Mouse (Mus musculus) c-Kit-positive CD71-negative TER-119-negative erythroid progenitor cells, embryonic 14.5 days (primary cell): ENCODE measurements around the gene Adat1.
A peak's percentile ranks its signal among the peaks of the same experiment; 100 is the strongest.

Source experiments
- DNase-seq: peaks from one replicate; pipeline ENCODE4 v3.0.0-alpha.2; 2013; ENCODE audit warnings: low read depth

Adat1 gene

DNA sequence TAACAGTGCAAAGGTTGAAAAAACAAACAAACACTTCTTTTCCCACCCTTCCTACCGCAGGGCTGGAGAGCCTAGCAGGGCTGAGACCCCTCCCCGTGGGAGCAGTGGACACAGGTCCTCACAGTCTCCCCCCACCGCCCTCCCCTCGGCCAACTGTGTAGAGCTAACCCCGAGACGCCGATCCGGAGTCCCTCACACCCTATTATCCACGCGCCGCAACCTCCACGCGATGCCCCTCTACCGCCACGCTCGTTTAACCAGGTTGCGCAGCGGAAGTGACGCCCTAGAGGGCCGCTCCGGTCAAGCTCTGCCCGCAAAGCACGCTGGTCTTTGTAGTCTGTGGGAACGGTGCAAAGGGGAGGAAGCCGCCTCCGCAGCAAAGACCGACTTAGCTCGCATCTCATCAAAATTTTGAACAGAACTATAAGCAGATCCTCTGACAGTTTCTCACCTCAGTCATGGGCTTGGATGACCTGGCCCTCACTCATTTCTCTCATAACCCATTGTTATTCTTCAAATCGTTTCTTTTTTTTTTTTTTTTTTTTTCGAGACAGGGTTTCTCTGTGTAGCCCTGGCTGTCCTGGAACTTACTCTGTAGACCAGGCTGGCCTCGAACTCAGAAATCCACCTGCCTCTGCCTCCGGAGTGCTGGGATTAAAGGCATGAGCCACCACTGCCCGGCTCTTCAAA, at the start of gene Adat1:
Gene Adat1 (minus strand): TSS at position 290 of the 690 bp plus-strand sequence.
- peak; percentile 77 for DNase-seq

DNA sequence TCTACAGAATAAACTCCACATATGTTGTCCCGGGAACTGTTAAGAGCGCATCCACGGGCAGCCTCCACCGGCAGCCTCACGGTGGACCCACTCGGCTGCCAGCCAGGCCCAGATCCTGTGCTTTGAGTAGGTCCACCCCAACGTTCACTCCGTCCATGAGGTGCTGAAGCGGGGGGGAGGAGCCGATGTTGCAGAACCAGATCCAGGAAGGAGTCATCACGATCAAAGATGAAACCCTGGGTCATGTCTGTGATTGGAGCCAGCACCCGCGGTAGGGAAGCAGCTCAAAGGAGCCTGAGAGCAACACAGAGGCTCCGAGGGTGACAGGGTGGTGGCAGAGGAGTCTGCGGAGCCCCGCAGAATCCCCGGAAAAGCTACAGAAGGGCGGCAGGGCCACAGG, 45.4 kb upstream of the Adat1 start:
- no peak for DNase-seq

DNA sequence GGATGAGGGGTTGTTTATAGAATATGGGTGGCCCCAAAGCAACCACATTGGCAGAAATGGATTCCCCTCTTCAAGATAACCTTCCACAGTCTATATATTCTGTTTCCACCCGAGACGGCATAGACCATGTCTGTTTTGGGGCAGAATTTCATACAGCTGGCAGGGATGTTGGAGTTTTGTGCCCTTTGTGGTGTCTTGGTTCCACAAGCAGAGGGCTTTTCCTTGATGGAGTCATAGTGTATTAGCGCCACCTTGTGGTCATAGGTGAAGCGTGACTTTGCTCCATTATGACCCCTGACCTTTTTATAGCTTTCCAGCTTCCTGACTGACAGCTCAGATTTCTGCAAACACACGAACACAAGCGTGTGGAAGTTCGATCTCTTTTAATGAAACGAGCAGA, 42.5 kb upstream of the Adat1 start:
- DNase-seq: peak; percentile 40

DNA sequence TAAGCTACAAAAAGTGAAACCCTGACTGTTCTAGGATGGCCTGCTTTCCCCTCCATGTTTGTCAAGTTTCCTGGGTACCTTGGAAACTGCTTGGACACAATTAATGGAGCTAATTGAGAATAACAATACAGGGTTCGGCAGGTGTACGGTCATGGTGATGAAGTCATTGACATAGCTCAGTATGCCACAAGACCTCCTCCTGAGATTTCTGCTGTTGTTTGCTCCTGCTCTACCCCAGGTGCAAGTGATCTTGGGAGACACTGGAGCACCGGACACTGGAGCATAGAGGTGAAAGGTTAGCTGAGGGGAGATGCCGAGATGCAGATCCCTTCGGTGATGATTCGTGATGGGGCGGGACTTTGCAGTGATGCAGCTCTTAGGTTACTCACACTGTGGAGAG, 41.0 kb upstream of the Adat1 start:
- DNase-seq: no peak

DNA sequence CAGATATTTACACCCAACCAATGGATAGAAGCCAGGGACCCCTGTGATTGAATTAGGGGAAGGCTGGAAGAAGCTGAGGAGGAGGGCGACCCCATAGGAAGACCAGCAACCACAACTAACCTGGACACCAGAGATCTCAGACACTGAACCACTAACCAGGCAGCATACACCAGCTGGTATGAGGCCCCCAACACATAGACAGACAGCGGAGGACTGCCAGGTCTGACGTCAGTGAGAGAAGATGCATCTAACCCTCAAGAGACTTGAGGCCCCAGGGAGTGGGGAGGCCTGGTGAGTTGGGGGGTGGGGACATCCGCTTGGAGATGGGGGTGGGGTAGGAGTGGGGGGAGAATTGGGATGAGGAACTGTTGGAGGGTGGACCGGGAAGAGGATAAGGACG, 38.6 kb upstream of the Adat1 start:
- no peak for DNase-seq

DNA sequence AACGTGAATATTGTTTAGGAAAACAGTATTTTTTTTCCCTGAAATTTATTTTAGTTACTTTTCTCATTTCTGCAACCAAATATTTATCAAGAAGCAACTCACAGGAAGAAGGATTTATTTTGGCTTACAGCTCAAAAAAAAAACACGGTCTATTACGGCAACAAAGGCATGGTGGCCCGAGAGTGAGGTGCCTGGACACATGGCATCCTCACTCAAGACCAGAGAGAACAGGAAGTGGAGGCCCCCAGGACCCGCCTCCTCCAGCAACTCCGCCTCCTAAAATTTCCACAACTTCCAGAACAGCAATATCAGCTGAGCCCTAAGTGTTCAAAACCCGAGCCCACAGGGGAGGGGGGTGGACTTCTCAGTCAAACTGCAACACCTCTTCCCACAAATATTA, 37.4 kb upstream of the Adat1 start:
- DNase-seq: no peak

DNA sequence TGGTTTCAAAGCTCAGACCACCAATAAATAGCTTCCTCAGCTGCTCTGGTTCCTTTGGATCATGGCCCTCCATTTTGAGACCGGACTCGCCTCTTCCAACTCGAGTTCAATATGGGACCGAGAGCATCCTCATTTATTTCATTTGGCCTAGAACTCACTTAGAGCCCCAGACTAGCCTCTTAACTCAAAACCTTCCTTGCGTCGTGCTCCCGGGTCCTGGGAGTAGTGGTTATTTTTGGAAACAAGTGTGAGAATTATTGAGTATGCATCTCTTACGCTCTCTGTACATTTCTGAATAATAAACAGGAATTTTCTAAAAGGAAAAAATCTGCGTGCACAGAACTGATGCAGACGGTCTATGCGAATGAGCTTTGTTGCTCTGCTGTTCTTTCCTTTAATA, 22.8 kb upstream of the Adat1 start, which contains the start of gene Gm6793:
Gene Gm6793 (minus strand): TSS at position 101 of the 400 bp plus-strand sequence.
- DNase-seq: no peak

DNA sequence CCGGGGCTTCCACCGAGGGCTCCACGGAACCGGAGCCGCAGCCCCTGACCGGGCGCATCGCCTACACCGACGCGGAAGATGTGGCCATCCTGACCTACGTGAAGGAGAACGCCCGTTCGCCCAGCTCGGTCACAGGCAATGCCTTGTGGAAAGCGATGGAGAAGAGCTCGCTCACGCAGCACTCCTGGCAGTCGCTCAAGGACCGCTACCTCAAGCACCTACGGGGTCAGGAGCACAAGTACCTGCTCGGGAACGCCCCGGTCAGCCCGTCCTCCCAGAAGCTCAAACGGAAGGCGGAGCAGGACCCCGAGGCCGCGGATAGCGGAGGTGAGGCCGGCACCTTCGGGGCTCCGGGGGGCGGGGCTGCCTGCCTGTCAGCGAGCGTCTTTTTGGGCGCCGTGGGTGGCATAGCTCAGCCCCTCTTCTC, 19.7 kb upstream of the Adat1 start:
- no peak for DNase-seq

DNA sequence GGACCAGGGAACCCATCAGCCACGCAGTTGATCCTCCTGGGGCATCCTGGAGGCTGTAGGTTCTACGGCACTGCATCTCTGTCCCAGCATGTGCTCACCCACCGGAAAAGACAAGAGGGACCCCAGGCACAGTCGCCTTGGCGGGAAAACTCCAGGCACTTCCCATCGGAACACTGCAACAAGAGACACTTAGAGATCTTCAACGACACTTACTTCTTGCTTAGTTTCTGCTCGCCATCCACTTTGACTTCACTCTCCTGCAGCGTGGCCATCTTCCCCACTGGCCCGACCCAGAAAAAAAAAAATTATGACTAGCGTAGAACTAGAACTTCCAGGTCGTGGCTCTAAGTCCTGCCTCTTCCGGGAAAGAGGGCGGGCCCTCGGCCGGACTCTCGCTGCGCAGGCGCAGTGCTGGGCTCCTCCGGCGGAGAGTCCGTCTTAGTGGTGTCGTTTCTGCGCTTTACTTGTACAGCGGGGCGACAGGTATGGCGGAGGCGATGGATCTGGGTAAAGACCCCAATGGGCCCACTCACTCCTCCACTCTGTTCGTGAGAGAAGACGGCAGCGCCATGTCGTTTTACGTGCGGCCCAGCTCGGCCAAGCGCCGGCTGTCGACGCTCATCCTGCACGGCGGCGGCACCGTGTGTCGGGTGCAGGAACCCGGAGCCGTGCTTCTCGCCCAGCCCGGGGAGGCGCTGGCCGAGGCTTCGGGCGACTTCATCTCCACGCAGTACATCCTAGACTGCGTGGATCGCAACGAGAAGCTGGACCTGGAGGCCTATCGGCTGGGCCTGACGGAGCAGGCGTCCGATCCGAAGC, 19.1 kb upstream of the Adat1 start, which contains the start of the genes Kars and Terf2ip:
Gene Kars (minus strand): TSS at position 327 of the 819 bp plus-strand sequence.
Gene Terf2ip (plus strand): TSS at position 402 of the 819 bp plus-strand sequence.
- DNase-seq: peak; percentile 88

DNA sequence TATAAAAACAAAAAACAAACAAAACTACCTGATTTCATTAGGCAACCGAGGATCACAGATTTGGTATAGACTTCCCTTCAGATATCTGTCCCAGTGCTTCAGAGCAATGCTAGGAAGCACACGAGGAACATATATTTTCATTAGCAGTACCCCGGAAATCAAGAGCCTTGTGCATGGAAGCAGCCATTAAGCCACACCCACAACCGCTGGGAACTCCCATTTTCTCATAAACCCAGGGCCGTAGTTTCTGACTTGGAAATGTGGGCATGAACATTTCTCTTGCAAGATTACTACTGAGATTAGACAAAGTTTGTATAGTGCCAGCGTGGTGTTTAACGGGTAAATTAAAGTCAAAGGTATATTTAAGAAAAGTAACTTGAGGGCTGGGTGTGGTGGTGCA, 17.5 kb upstream of the Adat1 start:
- no peak for DNase-seq

DNA sequence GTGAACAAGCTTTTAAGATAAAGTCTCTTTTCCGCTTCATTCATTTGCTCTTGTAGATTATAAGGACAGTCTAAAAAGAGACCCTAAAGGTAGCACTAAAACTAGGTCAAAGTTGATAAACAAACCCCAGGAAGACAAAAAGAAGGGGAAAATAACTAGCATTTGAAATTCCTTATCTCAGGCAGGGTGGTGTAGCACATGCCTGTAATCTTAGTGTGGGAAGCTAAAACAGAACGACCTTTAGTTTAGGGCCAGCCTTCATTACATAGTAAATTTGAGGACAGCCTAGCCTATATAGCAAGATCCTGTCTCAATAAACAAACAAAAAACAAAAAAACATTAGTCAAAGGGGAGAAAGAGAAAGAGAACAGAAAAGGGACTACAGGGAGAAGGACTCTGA, 15.6 kb upstream of the Adat1 start:
- DNase-seq: no peak

DNA sequence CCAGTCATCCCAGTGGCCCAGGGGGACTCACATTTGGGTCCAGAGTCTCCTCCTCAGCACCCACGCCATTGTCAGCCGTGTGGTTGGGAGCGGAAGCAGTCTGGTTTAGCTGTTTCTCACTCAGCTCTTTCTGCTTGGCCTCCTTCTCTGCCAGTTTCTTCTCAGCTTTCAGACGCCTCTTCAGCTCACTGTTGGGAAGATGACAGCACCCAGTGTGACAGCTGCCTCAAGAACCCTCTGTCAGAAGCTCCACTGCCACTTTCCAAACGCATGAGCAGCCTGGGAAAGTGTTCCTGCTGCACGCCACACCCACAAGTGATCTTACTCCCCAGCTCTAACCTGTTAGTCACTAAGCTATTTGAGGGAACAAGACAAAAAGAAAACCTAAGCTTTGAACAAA, 13.5 kb upstream of the Adat1 start:
- no peak for DNase-seq

DNA sequence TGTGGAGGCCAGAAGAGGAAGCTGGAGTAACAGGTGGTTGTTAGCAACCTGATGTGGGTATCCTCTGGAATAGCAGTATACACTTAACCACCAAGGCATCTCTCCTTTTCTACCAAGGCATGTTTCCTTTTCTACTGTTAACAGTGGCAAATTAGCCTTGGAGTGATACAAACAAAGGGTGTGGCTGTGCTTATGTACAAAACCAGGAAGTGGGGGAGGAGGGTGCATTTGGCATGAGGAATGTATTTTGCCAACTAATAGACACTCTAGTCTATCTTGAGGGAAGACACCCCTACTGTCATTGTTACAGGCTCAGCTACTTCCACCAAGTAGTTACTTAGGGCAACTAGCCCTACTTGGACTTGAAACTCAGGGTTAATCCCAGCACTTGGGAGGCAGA, 12.7 kb upstream of the Adat1 start:
- DNase-seq: no peak

DNA sequence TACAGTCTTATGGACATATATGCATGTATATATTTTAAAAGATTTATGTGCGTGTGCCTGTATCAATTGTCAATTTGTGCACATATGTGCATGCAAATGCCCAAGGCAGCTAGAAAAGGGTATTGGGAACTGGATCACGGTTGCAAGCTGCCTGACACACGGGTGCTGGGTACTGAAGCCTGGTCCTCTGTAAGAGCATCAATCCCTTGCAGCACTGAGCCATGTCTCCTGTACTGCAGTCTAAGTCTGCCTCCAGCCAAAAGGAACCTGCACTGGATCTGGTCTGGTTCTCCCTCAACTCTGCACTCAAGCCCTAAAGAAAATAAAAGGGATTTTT, 569 bp upstream of the Adat1 start:
- no peak for DNase-seq

DNA sequence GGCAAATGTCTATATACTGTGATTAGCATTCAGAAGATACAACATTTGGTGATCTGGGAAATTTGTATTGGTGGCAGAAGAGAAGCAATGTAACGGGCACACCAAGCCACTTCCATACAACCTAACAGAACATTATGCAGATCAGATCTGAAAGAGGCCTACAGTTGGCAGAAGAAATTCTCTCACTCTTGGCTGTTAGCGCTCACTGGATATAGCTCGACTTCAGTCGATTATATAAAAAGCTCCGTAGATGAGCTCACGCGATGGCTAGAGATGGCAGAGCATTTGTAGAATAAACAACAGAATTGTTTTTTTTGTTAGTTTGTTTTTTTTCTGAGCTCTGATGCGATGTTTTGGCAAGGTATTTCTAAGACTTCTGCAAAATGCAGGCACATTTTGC, 824 bp downstream of the Adat1 start:
- no peak for DNase-seq

DNA sequence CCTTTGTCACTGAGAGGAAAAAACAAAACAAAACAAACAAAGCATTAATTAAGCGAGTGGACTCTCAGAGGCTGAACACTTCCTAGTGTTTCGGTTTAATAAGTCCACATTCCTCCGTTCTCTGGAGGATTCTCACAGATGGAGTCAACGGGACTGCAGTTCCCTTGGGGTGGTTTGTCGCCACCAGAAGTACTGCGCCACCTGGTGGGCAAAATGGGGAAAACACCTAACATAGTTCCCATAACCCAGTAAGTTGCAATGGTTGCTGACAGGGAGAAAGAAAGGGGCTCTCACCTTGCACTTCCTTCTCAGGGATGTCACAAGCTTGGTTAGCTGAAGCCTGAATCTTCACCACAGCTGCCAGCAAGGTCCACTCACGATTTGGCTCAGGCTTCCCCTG, 2.2 kb downstream of the Adat1 start:
- DNase-seq: peak; percentile 81

DNA sequence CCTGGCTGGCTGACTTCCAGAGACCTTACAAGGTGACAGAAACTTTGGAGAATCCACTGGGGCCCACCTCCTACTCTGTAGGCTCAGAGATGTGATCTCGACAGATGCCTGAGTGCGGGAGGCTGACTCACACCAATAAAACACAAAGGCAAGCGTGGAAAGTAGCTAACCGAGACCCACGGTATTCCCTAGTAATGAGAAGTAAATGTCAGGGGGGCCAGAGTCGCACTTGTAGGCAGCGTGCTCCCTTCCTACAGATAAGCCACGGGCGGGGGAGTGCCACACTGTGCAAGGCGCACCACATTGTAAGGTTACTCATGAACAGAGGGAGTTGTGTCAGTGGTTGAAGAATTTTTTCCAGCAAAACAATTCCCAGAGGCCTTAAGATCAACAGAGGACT, 7.6 kb downstream of the Adat1 start:
- DNase-seq: no peak

DNA sequence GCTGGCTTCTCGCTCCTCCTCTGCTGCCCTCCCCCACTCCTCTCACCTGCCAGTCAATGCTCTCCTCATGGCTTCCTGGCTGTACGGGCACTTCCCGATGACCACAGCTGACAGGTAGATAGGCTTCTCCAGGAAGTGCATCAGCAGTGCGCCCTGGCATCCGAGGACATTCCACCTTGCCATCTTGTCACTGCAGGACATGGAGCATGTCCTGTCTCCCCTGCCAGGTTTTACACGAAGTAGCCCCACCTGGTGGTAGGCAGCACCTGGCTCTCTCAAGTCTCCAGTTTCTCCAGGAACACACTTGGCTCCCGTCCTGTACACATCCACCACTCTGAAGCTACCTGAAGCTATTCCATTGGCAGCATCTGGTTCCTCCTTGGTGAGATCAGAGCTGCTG, 10.0 kb downstream of the Adat1 start:
- DNase-seq: no peak

DNA sequence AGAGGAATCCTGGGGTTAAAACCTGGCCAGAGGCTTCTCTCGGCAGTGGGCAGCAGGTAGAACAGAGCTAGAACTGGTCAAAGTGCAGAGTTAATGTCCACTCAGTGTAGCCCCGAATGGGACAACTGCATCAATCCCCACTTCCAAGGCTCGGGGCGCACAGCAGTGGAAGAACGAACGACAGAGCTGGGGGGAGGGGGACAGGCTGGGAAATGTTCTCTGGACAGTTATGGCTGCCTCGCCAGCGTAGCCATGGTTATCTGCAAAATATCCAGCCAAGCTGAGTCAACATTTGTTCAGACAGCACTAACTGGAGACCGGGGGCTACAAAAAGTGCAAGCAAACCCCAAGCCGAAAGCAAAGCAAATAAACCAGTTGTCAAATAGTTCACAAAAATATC, 14.0 kb downstream of the Adat1 start:
- no peak for DNase-seq

DNA sequence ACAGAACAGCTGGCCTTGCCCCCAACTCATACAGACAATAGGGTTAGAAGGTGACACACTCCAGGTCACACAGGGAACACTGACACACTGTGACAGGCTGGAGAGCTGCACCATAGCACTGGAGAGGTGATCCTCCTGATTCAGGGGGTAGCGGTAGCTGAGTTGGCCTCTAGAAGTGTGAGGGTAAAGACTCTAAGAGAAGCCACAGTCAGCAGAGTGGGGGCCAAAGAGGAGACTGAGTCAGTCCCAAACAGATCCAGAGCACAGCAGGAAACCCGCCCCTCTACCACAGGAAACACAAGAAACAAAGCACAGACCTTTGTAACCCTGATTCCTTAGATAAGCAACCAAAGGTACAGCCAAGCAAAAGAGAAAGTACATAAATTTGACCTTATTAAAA, 15.8 kb downstream of the Adat1 start:
- no peak for DNase-seq

DNA sequence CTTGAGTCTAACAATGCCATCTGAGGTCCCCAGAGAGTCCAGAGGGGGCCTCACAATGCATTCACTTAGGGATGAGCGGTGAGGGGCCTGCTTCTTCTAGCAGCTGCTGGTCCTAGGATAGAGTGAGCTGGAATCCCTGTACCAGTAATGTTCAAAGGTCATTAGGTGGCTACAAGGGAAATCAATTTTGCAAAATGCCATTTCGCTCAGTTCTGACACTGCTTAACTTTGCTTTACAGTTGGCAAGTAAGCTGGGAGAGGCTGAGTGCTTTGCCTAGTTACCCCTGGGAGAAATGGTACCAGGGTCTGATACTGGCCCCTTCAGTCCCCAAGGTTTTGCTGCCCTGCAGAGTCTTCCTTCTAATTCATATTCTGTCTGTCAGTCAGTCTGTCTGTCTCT, 16.4 kb downstream of the Adat1 start:
- no peak for DNase-seq

DNA sequence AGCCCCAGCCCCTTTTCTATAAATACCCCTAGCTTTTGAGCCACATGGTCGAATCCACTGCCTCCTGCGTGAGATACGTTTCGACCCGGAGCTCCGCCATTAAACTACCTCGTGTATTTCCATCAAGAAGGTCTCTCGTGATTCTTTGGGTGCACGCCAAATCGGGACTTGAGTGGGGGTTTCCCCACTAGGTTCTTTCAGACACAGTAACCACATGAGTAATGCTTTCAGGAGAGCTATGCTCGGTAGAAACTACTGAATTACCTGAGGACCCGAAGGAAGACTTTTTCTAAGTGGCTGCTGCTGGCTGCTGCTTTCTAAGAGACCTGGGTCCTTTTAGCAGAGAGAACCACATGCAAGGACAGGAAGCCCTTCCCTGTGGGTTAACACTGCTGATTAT, 18.0 kb downstream of the Adat1 start:
- no peak for DNase-seq

DNA sequence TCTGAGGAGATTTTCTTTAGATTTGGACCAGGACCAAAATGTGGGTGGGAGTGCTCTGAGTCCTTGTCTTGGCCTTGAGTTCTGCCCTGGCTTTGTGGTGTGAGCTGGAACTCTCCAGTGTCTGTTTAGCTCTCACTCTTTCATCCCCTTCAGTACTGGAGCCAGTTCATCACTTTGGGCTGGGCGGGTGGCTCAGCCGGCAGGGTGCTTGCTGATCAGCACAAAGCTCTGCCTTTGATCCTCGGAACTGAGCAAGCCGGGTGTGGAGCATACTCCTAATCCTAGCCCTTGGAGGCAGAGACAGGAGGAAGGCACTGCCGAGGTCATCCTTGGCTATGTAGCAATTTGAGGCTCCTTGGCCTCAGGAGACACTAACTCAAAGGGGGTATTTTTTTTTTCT, 23.1 kb downstream of the Adat1 start:
- no peak for DNase-seq

DNA sequence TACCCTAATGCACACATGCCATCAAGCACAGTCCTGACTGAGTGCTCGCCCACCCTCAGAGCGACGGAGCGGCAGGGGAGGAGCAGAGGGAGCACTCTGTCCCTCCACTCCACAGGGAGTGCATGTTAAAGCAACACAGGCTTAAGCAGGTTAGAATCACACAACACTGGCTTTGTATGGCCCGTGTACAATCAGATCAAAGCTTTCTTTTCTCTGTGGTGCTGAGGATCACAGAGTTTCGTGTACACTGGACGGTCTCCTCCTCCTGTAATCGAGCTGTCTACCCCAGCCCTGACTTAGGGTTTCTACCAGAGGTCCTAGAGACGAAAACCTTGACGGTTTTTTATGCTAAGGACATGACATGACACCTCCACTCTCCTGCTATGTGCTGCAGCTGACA, 23.6 kb downstream of the Adat1 start:
- DNase-seq: no peak
